Mouse (Mus musculus): ENCODE measurements around the gene Tmem30c. TPM values are rescaled to one million over a fixed set of nuclear protein-coding genes. Genes with fewer than 3 reads are reported as not detected.

Tmem30c gene
- polyA plus RNA-seq, 1 experiment from 2014 or later, result 0.18 TPM

- no peaks in the 10 kb centered on the region for H3K9me3 ChIP-seq
- no peaks in the 10 kb centered on the region for H3K36me3 ChIP-seq
- no peak overlapping the region for H3K4me2 ChIP-seq (replicated peaks)
- no peak for ATAC-seq (replicated peaks)
- WGBS, result 75% methylated on average over 4 of the region's 4 CpGs
- H3K4me1 ChIP-seq, result 0 out of 2 replicates have a peak, but pooled peaks cover 2% of the 10 kb centered on the region
- H3K27ac ChIP-seq (replicated peaks), result no peak overlapping the region
- H3K4me3 ChIP-seq, result no peak overlapping the region
- H3K27me3 ChIP-seq, result no peaks in the 10 kb centered on the region
- no peak overlapping the region for H3K9ac ChIP-seq (replicated peaks)
Measured at GRCm38 (mm10) chr16:57317127-57317526, 24.5 kb upstream of the Tmem30c start.

GRCm38 (mm10) chr16:57315026-57315425, 22.4 kb upstream of the Tmem30c start:
- no peaks in the 10 kb centered on the region for H3K27me3 ChIP-seq
- no peak overlapping the region for H3K4me2 ChIP-seq (replicated peaks)
- H3K27ac ChIP-seq (replicated peaks), result no peak overlapping the region
- no peak overlapping the region for H3K4me3 ChIP-seq
- ATAC-seq (replicated peaks), result no peak
- H3K9ac ChIP-seq (replicated peaks), result no peak overlapping the region
- H3K4me1 ChIP-seq, result 0 out of 2 replicates have a peak, but pooled peaks cover 2% of the 10 kb centered on the region
- H3K9me3 ChIP-seq, result no peaks in the 10 kb centered on the region
- no peaks in the 10 kb centered on the region for H3K36me3 ChIP-seq
- WGBS, result 92% methylated on average over 9 of the region's 9 CpGs

GRCm38 (mm10) chr16:57314236-57314635, 21.6 kb upstream of the Tmem30c start:
- no peaks in the 10 kb centered on the region for H3K9me3 ChIP-seq
- H3K9ac ChIP-seq (replicated peaks), result no peak overlapping the region
- 35% methylated on average over 3 of the region's 3 CpGs for WGBS
- H3K4me2 ChIP-seq (replicated peaks), result no peak overlapping the region
- no peaks in the 10 kb centered on the region for H3K27me3 ChIP-seq
- H3K4me3 ChIP-seq, result no peak overlapping the region
- ATAC-seq (replicated peaks), result no peak
- no peak overlapping the region for H3K27ac ChIP-seq (replicated peaks)
- H3K4me1 ChIP-seq, result 0 out of 2 replicates have a peak, but pooled peaks cover 2% of the 10 kb centered on the region
- H3K36me3 ChIP-seq, result no peaks in the 10 kb centered on the region

- ATAC-seq (replicated peaks), result no peak
- Histone ChIP-seq H3K4me1 (0 out of 2 replicates have a peak, but pooled peaks cover 2% of the 10 kb centered on the region), H3K36me3 (no peaks in the 10 kb centered on the region), H3K9me3 (no peaks in the 10 kb centered on the region), H3K4me3 (no peak overlapping the region), H3K27me3 (no peaks in the 10 kb centered on the region), H3K27ac (replicated peaks) (no peak overlapping the region), H3K4me2 (replicated peaks) (no peak overlapping the region), H3K9ac (replicated peaks) (no peak overlapping the region)
- 90% methylated on average over 3 of the region's 3 CpGs for WGBS
Measured at GRCm38 (mm10) chr16:57313487-57313886, 20.8 kb upstream of the Tmem30c start.

GRCm38 (mm10) chr16:57312130-57312529, 19.5 kb upstream of the Tmem30c start:
- Histone ChIP-seq H3K36me3 (no peaks in the 10 kb centered on the region), H3K9me3 (no peaks in the 10 kb centered on the region), H3K9ac (replicated peaks) (no peak overlapping the region), H3K27me3 (no peaks in the 10 kb centered on the region), H3K4me3 (no peak overlapping the region), H3K4me2 (replicated peaks) (no peak overlapping the region), H3K4me1 (0 out of 2 replicates have a peak, but pooled peaks cover 2% of the 10 kb centered on the region), H3K27ac (replicated peaks) (no peak overlapping the region)
- 91% methylated on average over 2 of the region's 2 CpGs for WGBS
- no peak for ATAC-seq (replicated peaks)

- Histone ChIP-seq H3K9ac (replicated peaks) (no peak overlapping the region), H3K4me3 (no peak overlapping the region), H3K9me3 (no peaks in the 10 kb centered on the region), H3K27ac (replicated peaks) (no peak overlapping the region), H3K27me3 (no peaks in the 10 kb centered on the region), H3K4me1 (no peaks in the 10 kb centered on the region), H3K4me2 (replicated peaks) (no peak overlapping the region), H3K36me3 (no peaks in the 10 kb centered on the region)
- WGBS, result 85% methylated on average over 6 of the region's 6 CpGs
- ATAC-seq (replicated peaks), result no peak
Measured at GRCm38 (mm10) chr16:57305463-57305862, 12.8 kb upstream of the Tmem30c start.

GRCm38 (mm10) chr16:57303716-57304115, 11.1 kb upstream of the Tmem30c start:
- Histone ChIP-seq H3K27ac (replicated peaks) (no peak overlapping the region), H3K9ac (replicated peaks) (no peak overlapping the region), H3K4me2 (replicated peaks) (no peak overlapping the region), H3K36me3 (no peaks in the 10 kb centered on the region), H3K9me3 (no peaks in the 10 kb centered on the region), H3K4me1 (no peaks in the 10 kb centered on the region), H3K4me3 (no peak overlapping the region), H3K27me3 (no peaks in the 10 kb centered on the region)
- no peak; the same call in 1 of the 2 replicates for ATAC-seq (replicated peaks)
- 73% methylated on average over 19 of the region's 19 CpGs for WGBS

GRCm38 (mm10) chr16:57302792-57303698, 10.4 kb upstream of the Tmem30c start:
- Histone ChIP-seq H3K27ac (replicated peaks) (no peak overlapping the region), H3K9me3 (no peaks in the 10 kb centered on the region), H3K36me3 (no peaks in the 10 kb centered on the region), H3K4me3 (no peak overlapping the region), H3K4me2 (replicated peaks) (no peak overlapping the region), H3K4me1 (no peaks in the 10 kb centered on the region), H3K27me3 (no peaks in the 10 kb centered on the region), H3K9ac (replicated peaks) (no peak overlapping the region)
- WGBS, result 74% methylated on average over 25 of the region's 25 CpGs
- ATAC-seq (replicated peaks), result 0 out of 2 replicates have a peak, but pooled peaks have one; percentile 41

GRCm38 (mm10) chr16:57301512-57302115, 8.9 kb upstream of the Tmem30c start:
- no peaks in the 10 kb centered on the region for H3K4me1 ChIP-seq
- H3K4me2 ChIP-seq (replicated peaks), result no peak overlapping the region
- H3K36me3 ChIP-seq, result no peaks in the 10 kb centered on the region
- no peak overlapping the region for H3K9ac ChIP-seq (replicated peaks)
- H3K4me3 ChIP-seq, result no peak overlapping the region
- no peaks in the 10 kb centered on the region for H3K9me3 ChIP-seq
- no peak overlapping the region for H3K27ac ChIP-seq (replicated peaks)
- ATAC-seq (replicated peaks), result no peak
- 86% methylated on average over 9 of the region's 9 CpGs for WGBS
- H3K27me3 ChIP-seq, result no peaks in the 10 kb centered on the region

GRCm38 (mm10) chr16:57295216-57295934, 2.7 kb upstream of the Tmem30c start:
- WGBS, result 87% methylated on average over 10 of the region's 10 CpGs
- H3K36me3 ChIP-seq, result no peaks in the 10 kb centered on the region
- no peaks in the 10 kb centered on the region for H3K4me1 ChIP-seq
- no peak for ATAC-seq (replicated peaks)
- H3K9ac ChIP-seq (replicated peaks), result no peak overlapping the region
- H3K27ac ChIP-seq (replicated peaks), result no peak overlapping the region
- no peaks in the 10 kb centered on the region for H3K27me3 ChIP-seq
- no peak overlapping the region for H3K4me3 ChIP-seq
- no peaks in the 10 kb centered on the region for H3K9me3 ChIP-seq
- no peak overlapping the region for H3K4me2 ChIP-seq (replicated peaks)

GRCm38 (mm10) chr16:57292296-57292695, 369 bp downstream of the Tmem30c start:
- Histone ChIP-seq H3K4me1 (no peaks in the 10 kb centered on the region), H3K9me3 (no peaks in the 10 kb centered on the region), H3K36me3 (no peaks in the 10 kb centered on the region), H3K27ac (replicated peaks) (no peak overlapping the region), H3K4me3 (no peak overlapping the region), H3K9ac (replicated peaks) (no peak overlapping the region), H3K4me2 (replicated peaks) (no peak overlapping the region), H3K27me3 (no peaks in the 10 kb centered on the region)
- no peak for ATAC-seq (replicated peaks)
- 64% methylated on average over 4 of the region's 4 CpGs for WGBS

- Histone ChIP-seq H3K4me1 (no peaks in the 10 kb centered on the region), H3K36me3 (no peaks in the 10 kb centered on the region), H3K27me3 (no peaks in the 10 kb centered on the region), H3K9me3 (no peaks in the 10 kb centered on the region), H3K9ac (replicated peaks) (no peak overlapping the region), H3K27ac (replicated peaks) (no peak overlapping the region), H3K4me3 (no peak overlapping the region), H3K4me2 (replicated peaks) (no peak overlapping the region)
- no peak for ATAC-seq (replicated peaks)
- WGBS, result 92% methylated on average over 5 of the region's 5 CpGs
Measured at GRCm38 (mm10) chr16:57291696-57292095, 969 bp downstream of the Tmem30c start.

All from forebrain, embryonic 15.5 days (tissue).